Mouse (Mus musculus) gonadal fat pad, adult 2 months (tissue): ENCODE data around the gene Sash3. TPM values are rescaled to one million over a fixed set of nuclear protein-coding genes. Genes with fewer than 3 reads are reported as not detected.

ENCODE experiments used
- DNase-seq: peaks from one replicate; pipeline ENCODE4 v3.0.0-alpha.2; 2012; ENCODE audit warnings: low read depth
- polyA plus RNA-seq: library from polyadenylated mRNA; depleted of rRNA; stranded (reverse); fragments of >200 nt; gene quantifications from 2 replicates; pipeline ENCODE4 v1.2.3, GENCODE M21; 2012; rRNA removed

The Sash3 gene
- 4.9 and 5.1 TPM in 2 replicates for polyA plus RNA-seq

DNA sequence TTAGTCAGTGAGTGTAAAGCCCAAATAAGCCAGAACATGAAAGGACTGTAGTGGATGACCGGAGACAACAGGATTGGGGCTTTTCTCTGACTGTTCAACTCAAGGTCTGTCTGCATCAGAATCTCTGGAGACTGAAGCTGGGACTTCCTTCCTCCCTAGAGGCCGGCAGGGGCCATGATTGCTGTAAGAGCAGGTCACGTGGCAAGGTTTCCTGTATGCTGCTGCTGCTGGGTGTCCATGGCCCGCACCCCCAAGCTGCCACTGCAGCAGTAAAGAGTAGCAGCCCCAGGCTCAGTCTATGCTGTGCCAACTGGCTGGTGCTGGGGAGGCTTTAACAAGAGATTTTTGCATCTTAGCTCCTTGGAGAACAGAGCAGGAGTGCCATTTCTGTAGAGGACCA, at the start of gene Sash3:
Sash3 (plus strand) TSS at position 175 of the 400 bp plus-strand sequence.
- DNase-seq: no peak

DNA sequence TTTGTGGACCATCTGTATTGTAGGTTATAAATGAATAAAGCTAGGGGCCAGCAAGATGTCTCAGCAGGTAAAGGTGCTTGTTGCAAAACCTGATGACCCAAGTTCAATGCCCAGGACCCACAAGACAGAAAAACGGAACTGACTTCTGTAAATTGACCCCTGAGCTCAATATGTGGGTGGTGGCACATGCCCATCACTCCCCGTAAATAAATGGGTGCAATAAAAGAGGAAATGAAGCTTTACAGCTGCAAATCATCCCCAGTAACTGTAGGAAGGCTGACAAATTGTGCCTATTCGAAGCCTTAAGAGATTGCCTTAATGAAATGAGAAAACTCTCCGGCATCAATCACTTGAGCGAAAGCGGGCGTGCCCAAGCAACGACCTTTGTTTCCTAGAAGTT, 49.7 kb upstream of the Sash3 start:
- no peak for DNase-seq

DNA sequence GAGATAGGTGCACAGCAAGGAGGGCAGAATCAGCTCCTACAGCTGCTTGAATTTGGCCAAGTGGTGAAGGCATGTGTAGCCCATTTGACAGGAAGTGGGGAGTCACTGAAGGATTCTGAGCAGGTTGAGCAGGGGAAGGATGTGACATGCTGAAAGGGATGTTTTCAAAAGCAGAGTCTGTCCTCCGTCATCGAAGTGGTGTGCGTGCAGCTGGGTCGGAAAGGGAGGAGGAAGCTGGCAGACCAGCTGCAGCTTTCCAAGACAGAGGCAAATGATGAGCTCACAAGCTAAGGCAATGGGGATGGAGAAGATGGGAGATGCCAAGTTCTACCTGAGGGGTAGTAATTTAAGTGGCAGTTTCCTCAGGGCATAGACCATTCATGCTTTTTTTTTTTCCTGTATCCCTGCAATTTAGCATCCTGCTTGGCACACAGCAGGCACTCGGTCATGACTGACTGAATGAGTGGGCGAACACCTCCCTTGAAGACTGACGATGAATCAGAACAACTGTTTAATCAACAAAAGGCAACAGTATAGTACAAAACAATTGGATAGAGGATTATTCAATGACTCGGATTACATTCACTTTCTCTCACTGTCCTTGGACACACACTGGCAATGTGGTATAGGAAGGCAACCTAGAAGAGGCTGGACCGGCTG, 47.6 kb upstream of the Sash3 start:
- DNase-seq: no peak

DNA sequence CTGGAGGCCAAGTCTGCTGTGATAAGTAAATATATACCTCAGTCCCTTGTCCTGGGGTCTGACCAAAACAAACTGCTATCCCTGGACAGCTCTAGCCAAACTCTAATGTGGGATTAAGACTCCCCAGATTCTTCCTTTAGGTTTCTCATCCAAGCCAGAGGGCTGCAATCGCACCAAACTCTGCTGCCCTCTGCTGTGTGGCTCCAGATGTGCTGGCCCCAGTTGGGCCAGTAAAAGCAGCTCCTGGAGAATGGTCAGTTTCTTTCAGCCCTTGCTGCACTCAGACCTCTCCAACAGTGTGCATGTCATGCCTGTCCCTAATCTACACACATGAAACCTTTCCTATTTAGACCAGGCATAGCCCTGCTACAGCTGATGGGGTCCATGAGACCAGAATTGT, 46.4 kb upstream of the Sash3 start:
- no peak for DNase-seq

DNA sequence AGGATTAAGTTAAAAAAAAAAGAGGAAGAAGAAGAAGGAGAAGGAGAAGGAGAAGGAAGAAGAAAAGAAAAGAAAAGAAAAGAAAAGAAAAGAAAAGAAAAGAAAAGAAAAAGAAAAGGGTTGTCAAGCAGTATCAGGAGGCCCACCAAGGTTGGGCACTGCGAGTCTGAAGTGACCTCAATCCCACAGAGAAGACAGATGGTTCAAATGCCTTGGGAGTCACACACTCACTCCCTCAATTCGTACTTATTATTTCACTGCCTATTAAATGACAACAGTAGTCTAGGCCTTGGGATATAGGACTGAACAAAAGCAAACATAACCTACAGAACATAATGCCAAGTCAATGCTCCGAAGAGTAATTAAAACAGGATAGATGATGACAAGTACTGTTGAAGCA, 43.0 kb upstream of the Sash3 start:
- no peak for DNase-seq

GRCm38 (mm10) chrX:48104736-48105441, 41.3 kb upstream of the Sash3 start:
- no peak for DNase-seq

- DNase-seq: no peak
These were observed 40.0 kb upstream of the Sash3 start for GRCm38 (mm10) chrX:48106226-48106625.

GRCm38 (mm10) chrX:48108394-48109315, 37.6 kb upstream of the Sash3 start, which contains the start of gene Xpnpep2:
Xpnpep2 (plus strand) TSS chrX:48108725.
- no peak for DNase-seq

DNA sequence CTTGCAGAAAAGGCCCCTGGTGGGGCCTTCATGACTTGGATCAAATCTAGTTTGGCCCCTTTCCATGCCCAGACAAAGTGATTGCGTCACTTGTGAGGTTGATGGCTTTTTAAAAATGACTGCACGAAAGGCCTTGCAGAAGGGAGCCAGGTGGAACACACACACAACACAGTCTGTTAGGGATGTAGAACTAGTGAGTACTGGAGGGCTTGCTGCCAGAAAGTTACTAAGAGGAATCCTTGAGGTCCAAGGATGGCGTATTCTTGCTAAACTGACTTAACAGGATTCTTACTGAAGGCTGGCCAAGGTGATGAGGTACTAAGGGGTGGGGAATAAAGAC, 37.0 kb upstream of the Sash3 start:
- no peak for DNase-seq

DNA sequence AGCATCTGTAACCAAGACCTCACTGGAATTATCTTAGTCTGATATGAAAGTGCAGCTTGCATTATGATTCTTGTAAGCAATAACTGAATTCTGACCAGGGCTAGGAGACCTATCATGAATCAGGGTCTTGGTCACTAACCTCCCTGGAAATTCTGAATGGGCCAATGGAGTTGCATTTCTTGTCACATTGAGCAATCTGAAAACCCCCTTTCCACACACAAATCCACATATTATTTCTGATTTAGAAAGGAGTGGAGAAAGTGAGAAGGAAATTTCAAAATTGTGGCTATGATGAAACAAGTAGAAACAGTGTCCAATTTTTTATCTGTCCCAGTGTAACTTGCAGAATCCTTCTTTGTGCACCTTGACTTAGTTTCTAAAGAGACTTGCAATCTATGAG, 26.9 kb upstream of the Sash3 start:
- no peak for DNase-seq

- DNase-seq: no peak
These were observed 21.8 kb upstream of the Sash3 start for GRCm38 (mm10) chrX:48124132-48125071.

DNA sequence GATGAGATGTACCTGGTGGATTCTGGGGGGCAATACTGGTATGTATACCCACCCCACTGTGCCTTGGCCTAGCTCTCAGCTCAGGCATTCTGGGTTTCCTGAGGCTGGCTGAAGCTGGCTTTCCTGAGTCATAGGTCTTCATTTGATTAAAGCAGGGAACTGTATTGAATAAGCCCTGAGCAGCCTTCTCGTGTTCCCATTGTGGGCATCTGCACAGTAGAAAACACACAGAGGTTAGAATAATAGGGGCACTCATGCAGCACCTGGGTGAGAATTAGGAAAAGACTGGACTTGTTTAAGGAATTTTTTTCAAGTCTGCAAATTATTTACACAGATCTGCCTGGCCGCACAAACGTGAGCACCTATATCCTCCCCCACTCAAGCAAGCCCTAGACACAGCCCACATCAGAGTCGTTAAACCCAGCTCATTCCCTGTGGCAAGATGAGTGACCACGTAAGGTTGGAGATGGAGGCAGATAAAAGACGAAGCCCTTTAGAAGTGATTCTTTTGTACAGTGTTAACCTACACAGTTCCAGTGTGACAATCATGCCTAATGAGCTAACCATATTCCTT, 19.2 kb upstream of the Sash3 start:
- DNase-seq: no peak

- no peak for DNase-seq
These were observed 18.6 kb upstream of the Sash3 start for GRCm38 (mm10) chrX:48127502-48128218.

GRCm38 (mm10) chrX:48129167-48129566, 17.1 kb upstream of the Sash3 start:
- DNase-seq: no peak

GRCm38 (mm10) chrX:48136935-48137334, 9.3 kb upstream of the Sash3 start:
- no peak for DNase-seq

DNA sequence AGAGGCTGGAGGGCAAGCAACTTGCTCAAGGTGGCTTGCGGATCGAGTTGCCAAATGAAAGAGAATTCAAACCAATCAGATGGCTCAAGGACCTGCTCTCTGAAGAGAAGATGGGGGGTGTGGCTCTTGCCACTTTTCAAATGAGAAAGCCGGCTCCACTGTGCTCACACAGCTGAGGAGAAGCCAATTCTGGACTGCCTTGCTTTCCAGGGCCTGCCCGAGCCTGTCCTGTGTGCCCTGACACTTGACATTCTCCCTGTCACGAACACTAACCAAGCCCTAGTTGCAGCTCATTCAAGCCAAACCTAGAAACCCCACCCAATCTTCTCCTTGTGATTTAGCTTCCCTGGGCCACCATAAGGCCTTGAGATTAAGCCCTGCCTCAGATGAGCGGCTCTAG, 8.2 kb upstream of the Sash3 start:
- DNase-seq: no peak

DNA sequence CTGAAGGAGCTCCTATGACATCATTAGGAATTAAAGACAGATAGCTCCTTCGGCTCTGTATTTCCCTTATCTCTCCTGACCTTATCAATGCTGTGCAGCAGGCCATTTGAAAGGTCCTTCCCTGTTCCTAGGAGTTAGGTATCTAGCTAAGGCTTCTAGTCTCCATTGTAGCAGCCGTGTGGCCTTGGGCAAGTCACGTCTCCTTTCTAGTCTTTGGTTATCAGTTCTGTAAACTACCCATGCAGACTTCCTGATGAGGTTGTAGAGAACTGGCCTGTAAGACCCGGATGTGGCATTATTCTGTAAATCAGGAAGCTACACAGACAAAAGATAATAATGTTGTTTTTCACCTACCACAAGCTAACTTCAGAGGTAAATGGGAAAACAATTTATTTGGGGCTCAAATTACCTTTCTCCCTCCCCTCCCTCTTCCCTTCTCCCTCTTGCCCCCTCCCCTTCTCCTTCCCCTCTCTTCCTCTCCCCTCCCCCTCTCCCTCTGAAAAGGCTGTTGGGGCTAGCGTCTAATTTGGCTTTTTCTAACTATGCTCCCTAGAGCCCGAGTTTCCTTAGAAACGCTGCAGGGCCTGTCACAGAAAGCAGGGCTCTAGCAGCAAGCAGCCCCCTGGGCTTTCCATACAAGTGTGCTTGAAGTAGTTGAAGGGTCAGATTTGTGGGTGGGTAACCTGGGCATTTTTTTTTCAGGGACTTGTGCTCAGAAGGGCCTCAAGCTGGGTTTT, 7.5 kb upstream of the Sash3 start:
- DNase-seq: no peak

DNA sequence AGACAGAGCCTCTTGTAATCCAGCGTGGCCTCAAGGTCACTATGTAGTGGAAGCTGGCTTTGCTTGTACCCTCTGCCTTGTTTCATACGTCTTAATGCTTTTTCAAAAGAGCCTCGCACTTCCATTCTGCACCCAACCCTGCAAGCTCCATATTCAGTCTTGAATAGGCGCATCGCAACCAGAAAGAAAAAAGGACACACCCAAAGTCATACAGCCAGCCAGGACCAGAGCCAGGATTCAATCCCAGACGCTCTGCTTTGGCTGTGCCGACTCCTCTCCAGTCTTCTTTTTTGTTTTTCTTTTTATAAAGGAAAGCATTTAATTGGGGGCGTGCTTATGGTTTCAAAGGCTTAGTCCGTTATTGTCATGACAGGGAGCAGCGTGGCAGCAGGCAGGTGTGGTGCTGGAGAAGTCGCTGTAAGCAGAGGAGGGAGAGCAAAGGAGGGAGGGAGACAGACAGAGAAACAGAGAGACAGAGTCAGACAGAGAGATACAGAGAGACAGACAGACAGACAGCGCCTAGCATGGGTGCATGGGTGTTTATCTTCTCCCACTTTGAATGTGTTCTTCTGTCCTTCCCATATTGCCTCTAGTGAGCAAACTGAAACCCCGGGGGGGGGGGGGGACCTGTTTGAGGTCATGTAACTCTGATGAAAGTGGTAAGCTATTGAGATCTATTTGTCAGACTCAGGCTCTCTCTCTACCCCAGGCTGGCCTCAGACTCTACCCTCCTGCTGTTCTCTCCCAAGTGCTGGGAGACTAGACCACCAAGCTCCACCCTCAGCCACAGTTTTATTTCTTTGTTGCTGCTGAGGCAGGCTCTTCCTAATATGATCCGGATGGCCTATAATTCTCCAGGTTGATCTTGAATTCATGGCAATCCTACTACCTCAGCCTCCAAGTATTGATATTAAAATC, 6.6 kb upstream of the Sash3 start:
- DNase-seq: no peak
